Comparison of ENCODE assay signal across 28 mouse cellular contexts in genomic region chr3:97535660-97536059, GRCm38 (mm10).
DNase-seq lines count a peak whose midpoint lies in the region; ATAC-seq and TF ChIP-seq lines count a peak whose summit lies in the region.
"Had no signal": no experiment of that assay in that cellular context is flagged by ENCODE, and none has a peak within 500 bp of the region (broad histone marks: within the 10 kb centered on the region; RNA-seq: fewer than 3 reads in every experiment).

No protein-coding gene starts in this region.

- no peak for DNase-seq in layer of hippocampus, adult 2 months (ENCODE audit: low spot score in 2 of 2)
- DNase-seq in layer of hippocampus, postnatal 14 days (ENCODE audit: low spot score in 2 of 2): no peak
- DNase-seq in ES-CJ7 (ENCODE audit: low read depth, low spot score) (peak; percentile 46), MEL-GATA-1-ER (ENCODE audit: extremely low read depth, low read depth) (peak; percentile 18)
- peak; percentile 2 for DNase-seq in induced T-regulatory cell, adult 2 months (ENCODE audit: low read depth)
- no peak for DNase-seq in lung, postnatal 14 days
- DNase-seq in kidney, adult 18-20 months: no peak
- DNase-seq: adrenal gland, postnatal 14 days; B cell, adult 2 months; cerebellum, adult 11 months; cerebellum, adult 2 months; cerebellum, postnatal 10 days; cerebellum, postnatal 36 days; embryo, embryonic 11 days; gastrocnemius, postnatal 14 days; heart, adult 11 months; heart, postnatal 14 days; heart, postnatal 4 days; kidney, adult 9 months had no signal

- H3K36me3 ChIP-seq in kidney, embryonic 15.5 days: no peaks in the 10 kb centered on the region
- H3K36me3 ChIP-seq: forebrain, embryonic 10.5 days; heart, embryonic 12.5 days; heart, embryonic 15.5 days had no signal

- no peak overlapping the region for H3K4me2 ChIP-seq in kidney, embryonic 15.5 days
- H3K4me2 ChIP-seq: forebrain, embryonic 13.5 days; heart, embryonic 12.5 days; heart, embryonic 15.5 days; hindbrain, embryonic 14.5 days had no signal

- TF ChIP-seq CTCF in layer of hippocampus, adult 2 months (conservative IDR thresholded peaks at IDR 0.05): peak; percentile 18; the same call in 1 of the 2 replicates

- H3K27me3 ChIP-seq in kidney, embryonic 15.5 days: no peaks in the 10 kb centered on the region
- H3K27me3 ChIP-seq: heart, embryonic 12.5 days; heart, embryonic 15.5 days had no signal

- no peak for ATAC-seq in kidney, embryonic 15.5 days (replicated peaks; ENCODE audit: low FRiP score)
- ATAC-seq: forebrain, embryonic 13.5 days; forebrain, embryonic 16.5 days; hindbrain, postnatal 0 days; intestine, postnatal 0 days had no signal

- H3K4me1 ChIP-seq in kidney, embryonic 15.5 days: no peaks in the 10 kb centered on the region
- H3K4me1 ChIP-seq: heart, embryonic 12.5 days; heart, embryonic 15.5 days had no signal

- WGBS in kidney, embryonic 15.5 days: 89% methylated on average over 5 of the region's 5 CpGs

- no peaks in the 10 kb centered on the region for H3K9me3 ChIP-seq in kidney, embryonic 15.5 days (replicated peaks)
- H3K9me3 ChIP-seq: forebrain, embryonic 10.5 days; forebrain, embryonic 13.5 days; heart, embryonic 12.5 days; heart, embryonic 15.5 days had no signal

- H3K4me3 ChIP-seq in layer of hippocampus, adult 2 months: no peak overlapping the region
- H3K4me3 ChIP-seq in kidney, embryonic 15.5 days (replicated peaks): no peak overlapping the region
- H3K4me3 ChIP-seq: forebrain, embryonic 10.5 days; forebrain, embryonic 13.5 days; heart, embryonic 12.5 days; heart, embryonic 15.5 days had no signal

- no peak overlapping the region for H3K27ac ChIP-seq in layer of hippocampus, adult 2 months
- H3K27ac ChIP-seq in kidney, embryonic 15.5 days: no peak overlapping the region
- H3K27ac ChIP-seq: forebrain, embryonic 10.5 days; forebrain, embryonic 13.5 days; heart, embryonic 15.5 days; hindbrain, embryonic 14.5 days; hindbrain, postnatal 0 days had no signal

- H3K9ac ChIP-seq in kidney, embryonic 15.5 days: no peak overlapping the region
- H3K9ac ChIP-seq: forebrain, embryonic 13.5 days; heart, embryonic 12.5 days; heart, embryonic 15.5 days; hindbrain, embryonic 14.5 days had no signal

Comparison
In these comparisons a context has a peak if more than half of its experiments do, and no peak if none do; other contexts are left out.
1. DNase-seq: peak in ES-CJ7 (single experiment), MEL-GATA-1-ER (single experiment) and induced T-regulatory cell, adult 2 months (single experiment); none in layer of hippocampus, adult 2 months (0 of 2), layer of hippocampus, postnatal 14 days (0 of 2), lung, postnatal 14 days (single experiment) and kidney, adult 18-20 months (single experiment).